Mouse (Mus musculus) adrenal gland, adult (tissue): ENCODE data around the gene Bbc3.
"Not testable (repeated sequence)": the region's sequence is repeated elsewhere in the genome, so short reads cannot be mapped to it uniquely, and the experiment has no call there.

Experiments
- DNase-seq, 2 experiments: peaks; one replicate each; pipeline ENCODE4 v3.0.0; 2022 to 2023; ENCODE audit warnings: low spot score in 1 of 2; ENCODE audit not compliant: inconsistent age in 2 of 2

Gene Bbc3

GRCm38 (mm10) chr7:16287791-16288190, 20.4 kb upstream of the Bbc3 start:
- DNase-seq: peak in 1 of 2 experiments; percentile 18

- peak in 1 of 2 experiments; percentile 66 for DNase-seq
Measured at GRCm38 (mm10) chr7:16294346-16294745, 13.8 kb upstream of the Bbc3 start.

GRCm38 (mm10) chr7:16294837-16295236, 13.4 kb upstream of the Bbc3 start:
- peak; percentile 95 to 98 for DNase-seq

- peak; percentile 89 to 93 for DNase-seq
Measured at GRCm38 (mm10) chr7:16295321-16295900, 12.8 kb upstream of the Bbc3 start.

GRCm38 (mm10) chr7:16296146-16296545, 12.0 kb upstream of the Bbc3 start:
- DNase-seq: no peak

GRCm38 (mm10) chr7:16296766-16297390, 11.3 kb upstream of the Bbc3 start:
- DNase-seq: peak; percentile 91 to 97

- peak in 1 of 2 experiments; percentile 58 for DNase-seq
Measured at GRCm38 (mm10) chr7:16297616-16298015, 10.6 kb upstream of the Bbc3 start.

GRCm38 (mm10) chr7:16298927-16299326, 9.3 kb upstream of the Bbc3 start:
- DNase-seq: peak in 1 of 2 experiments; percentile 54

- peak; percentile 94 to 96 for DNase-seq
Measured at GRCm38 (mm10) chr7:16299419-16300035, 8.7 kb upstream of the Bbc3 start.

- DNase-seq: not testable (repeated sequence)
Measured at GRCm38 (mm10) chr7:16307141-16307540, 1.1 kb upstream of the Bbc3 start.

- DNase-seq: peak in 1 of 2 experiments; percentile 47
Measured at GRCm38 (mm10) chr7:16308555-16309317, 543 bp downstream of the Bbc3 start.

- DNase-seq: peak; percentile 94 to 97
Measured at GRCm38 (mm10) chr7:16309318-16310019, 1.3 kb downstream of the Bbc3 start.

GRCm38 (mm10) chr7:16310020-16310520, 1.9 kb downstream of the Bbc3 start:
- DNase-seq: peak; percentile 88 to 96

- DNase-seq: peak; percentile 51 to 77
Measured at GRCm38 (mm10) chr7:16310521-16311452, 2.6 kb downstream of the Bbc3 start.

GRCm38 (mm10) chr7:16311453-16312004, 3.3 kb downstream of the Bbc3 start:
- DNase-seq: peak; percentile 44 to 76

GRCm38 (mm10) chr7:16312011-16312671, 3.9 kb downstream of the Bbc3 start:
- DNase-seq: peak; percentile 65 to 79

GRCm38 (mm10) chr7:16312672-16313311, 4.6 kb downstream of the Bbc3 start:
- DNase-seq: peak; percentile 81 to 89
